Mouse (Mus musculus) neural tube, embryonic 15.5 days (tissue): ENCODE data around the gene Ltbp4. TPM values are rescaled to one million over a fixed set of nuclear protein-coding genes. Genes with fewer than 3 reads are reported as not detected.
A peak's percentile ranks its signal among the peaks of the same experiment; 100 is the strongest.

Experiments
- ATAC-seq: fragments of 200-750 bp; cut with Nextera tagmentation; 2 replicates; pipeline ENCODE4 v1.8.0; 2017; ENCODE audit warnings: mild to moderate bottlenecking, moderate TSS enrichment, moderate library complexity; ENCODE audit not compliant: low FRiP score
- H3K27ac ChIP-seq: fragments of 300-500 bp; sonication (generic); replicated peaks from 2 replicates; pipeline ENCODE4 v1.5.1; 2015; ENCODE audit warnings: mild to moderate bottlenecking, inconsistent platforms
- H3K27me3 ChIP-seq: fragments of 300-500 bp; sonication (generic); replicated peaks from 2 replicates; pipeline ENCODE4 v1.6.1; 2015; ENCODE audit warnings: inconsistent platforms
- H3K36me3 ChIP-seq: fragments of 300-500 bp; sonication (generic); 2 replicates; pipeline ENCODE4 v1.6.1; 2015; ENCODE audit warnings: inconsistent platforms
- H3K4me1 ChIP-seq: fragments of 300-500 bp; sonication (generic); 2 replicates; pipeline ENCODE4 v1.6.1; 2015; ENCODE audit warnings: inconsistent platforms
- H3K4me2 ChIP-seq: fragments of 300-500 bp; sonication (generic); 2 replicates; pipeline ENCODE4 v1.6.1; 2015; ENCODE audit warnings: inconsistent platforms, mild to moderate bottlenecking, moderate library complexity
- H3K4me3 ChIP-seq: fragments of 300-500 bp; sonication (generic); replicated peaks from 2 replicates; pipeline ENCODE4 v1.5.1; 2015; ENCODE audit warnings: mild to moderate bottlenecking, inconsistent platforms
- H3K9ac ChIP-seq: fragments of 300-500 bp; sonication (generic); replicated peaks from 2 replicates; pipeline ENCODE4 v1.6.1; 2015; ENCODE audit warnings: mild to moderate bottlenecking, inconsistent platforms
- H3K9me3 ChIP-seq: fragments of 300-500 bp; sonication (generic); replicated peaks from 2 replicates; pipeline ENCODE4 v1.6.1; 2016; ENCODE audit warnings: inconsistent platforms
- WGBS: fragments of 180-500 bp; shearing (Covaris S2); methylation state at CpG from one replicate; pipeline ENCODE4 v1.1.7; 2015; ENCODE audit warnings: mixed read lengths; 5-methylcytosine and 5-hydroxymethylcytosine counted together
- polyA plus RNA-seq: library from polyadenylated mRNA; unstranded; fragments of >200 nt; fragmentation: Nextera tagmentation; extraction: Ambion mirVana; gene quantifications from 2 replicates; pipeline ENCODE4 v1.2.1, GENCODE M21; 2015

The Ltbp4 gene
- polyA plus RNA-seq, 1 experiment from 2014 or later = 10.7 TPM

DNA sequence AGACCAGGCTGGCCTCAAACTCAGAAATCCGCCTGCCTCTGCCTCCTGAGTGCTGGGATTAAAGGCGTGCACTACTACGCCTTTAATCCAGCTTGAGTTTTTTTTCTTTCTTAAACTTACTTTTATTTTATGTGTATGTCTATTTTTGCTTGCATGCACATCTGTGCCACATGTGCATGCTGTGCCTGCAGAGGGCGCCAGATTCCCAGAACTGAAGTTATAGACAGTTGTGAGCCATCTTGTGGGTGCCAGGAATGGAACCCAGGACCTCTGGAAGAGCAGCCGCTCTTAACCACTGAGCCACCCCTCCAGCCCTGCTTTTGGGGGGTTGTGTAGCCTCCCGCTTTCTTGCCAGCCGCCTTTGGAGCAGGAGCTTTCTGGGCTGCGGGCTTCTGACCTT lies 66.1 kb downstream of the Ltbp4 start:
- no peak overlapping the region for H3K9ac ChIP-seq
- H3K4me3 ChIP-seq = no peak overlapping the region
- H3K4me2 ChIP-seq = no peak overlapping the region
- peaks cover 85% of the 10 kb centered on the region for H3K36me3 ChIP-seq
- WGBS = 87% methylated on average over 8 of the region's 8 CpGs
- no peaks in the 10 kb centered on the region for H3K4me1 ChIP-seq
- no peaks in the 10 kb centered on the region for H3K27me3 ChIP-seq
- H3K9me3 ChIP-seq = no peaks in the 10 kb centered on the region
- no peak overlapping the region for H3K27ac ChIP-seq
- no peak for ATAC-seq

DNA sequence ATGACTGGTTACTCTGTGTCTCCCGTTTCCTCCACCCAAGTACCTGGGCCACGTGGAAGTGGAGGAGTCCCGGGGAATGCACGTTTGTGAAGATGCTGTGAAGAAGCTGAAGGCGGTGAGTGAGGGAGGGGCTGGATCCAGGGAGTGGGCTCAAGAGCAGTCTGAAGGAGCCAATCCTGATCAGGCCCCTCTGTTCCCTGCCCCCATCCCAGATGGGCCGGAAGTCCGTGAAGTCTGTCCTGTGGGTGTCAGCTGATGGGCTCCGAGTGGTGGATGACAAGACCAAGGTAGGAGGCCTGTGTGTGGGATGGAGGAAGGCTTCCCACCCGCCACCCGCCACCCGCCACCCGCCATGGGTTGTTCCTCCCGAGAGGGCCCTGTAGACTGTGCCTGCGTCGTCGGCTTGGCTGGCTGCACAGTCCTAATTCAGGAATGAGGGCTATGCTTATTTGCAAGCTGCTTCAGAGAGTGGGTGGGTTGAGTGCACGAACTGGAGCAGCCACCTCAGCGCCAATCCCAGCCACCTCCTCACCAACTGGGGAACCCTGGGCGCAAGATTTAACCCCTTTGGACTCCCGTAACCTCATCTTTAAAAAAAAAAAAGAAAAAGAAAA lies 70.9 kb downstream of the Ltbp4 start:
- 79% methylated on average over 20 of the region's 20 CpGs for whole genome bisulfite sequencing

GRCm38 (mm10) chr7:27264761-27265160 lies 72.7 kb downstream of the Ltbp4 start:
- Histone ChIP-seq H3K4me3 (no peak overlapping the region), H3K4me1 (peaks cover 21% of the 10 kb centered on the region), H3K27me3 (no peaks in the 10 kb centered on the region), H3K9me3 (no peaks in the 10 kb centered on the region), H3K9ac (no peak overlapping the region), H3K27ac (no peak overlapping the region), H3K4me2 (no peak overlapping the region), H3K36me3 (peaks cover 75% of the 10 kb centered on the region)
- 94% methylated on average over 12 of the region's 12 CpGs for WGBS
- no peak for ATAC-seq

More for the DNA sequence above, 70.9 kb downstream of the Ltbp4 start:
- ATAC-seq = no peak
- Histone ChIP-seq H3K9ac (no peak overlapping the region), H3K36me3 (peaks cover 93% of the 10 kb centered on the region), H3K4me1 (peaks cover 4% of the 10 kb centered on the region), H3K27ac (no peak overlapping the region), H3K27me3 (no peaks in the 10 kb centered on the region), H3K4me3 (no peak overlapping the region), H3K9me3 (no peaks in the 10 kb centered on the region), H3K4me2 (no peak overlapping the region)

GRCm38 (mm10) chr7:27261888-27262287 lies 75.6 kb downstream of the Ltbp4 start:
- WGBS = 77% methylated on average over 6 of the region's 6 CpGs
- H3K36me3 ChIP-seq = peaks cover 48% of the 10 kb centered on the region
- no peak overlapping the region for H3K9ac ChIP-seq
- ATAC-seq = no peak
- H3K4me1 ChIP-seq = peaks cover 38% of the 10 kb centered on the region
- no peak overlapping the region for H3K27ac ChIP-seq
- H3K27me3 ChIP-seq = no peaks in the 10 kb centered on the region
- no peak overlapping the region for H3K4me3 ChIP-seq
- no peaks in the 10 kb centered on the region for H3K9me3 ChIP-seq
- H3K4me2 ChIP-seq = no peak overlapping the region

- H3K9me3 ChIP-seq = no peaks in the 10 kb centered on the region
- no peaks in the 10 kb centered on the region for H3K27me3 ChIP-seq
- H3K36me3 ChIP-seq = peaks cover 38% of the 10 kb centered on the region
- ATAC-seq = no peak
- H3K27ac ChIP-seq = 0 out of 2 replicates have a peak overlapping the region, but pooled peaks have one; percentile 23
- H3K4me1 ChIP-seq = peaks cover 46% of the 10 kb centered on the region
- 0 out of 2 replicates have a peak overlapping the region, but pooled peaks have one; percentile 10 for H3K9ac ChIP-seq
- H3K4me3 ChIP-seq = peak overlapping the region; percentile 72
- peak overlapping the region; percentile 84 for H3K4me2 ChIP-seq
- WGBS = 48% methylated on average over 7 of the region's 7 CpGs
These were observed 76.6 kb downstream of the Ltbp4 start for GRCm38 (mm10) chr7:27260856-27261255.

- ATAC-seq = peak; percentile 10; the same call in 1 of the 2 replicates
- Histone ChIP-seq H3K4me3 (peak overlapping the region; percentile 72), H3K9me3 (no peaks in the 10 kb centered on the region), H3K36me3 (peaks cover 28% of the 10 kb centered on the region), H3K4me2 (peak overlapping the region; percentile 84), H3K9ac (peak overlapping the region; percentile 87), H3K4me1 (peaks cover 46% of the 10 kb centered on the region), H3K27me3 (no peaks in the 10 kb centered on the region), H3K27ac (peak overlapping the region; percentile 90)
- 15% methylated on average over 5 of the region's 5 CpGs for WGBS
These were observed 77.7 kb downstream of the Ltbp4 start for GRCm38 (mm10) chr7:27259771-27260170.

- Histone ChIP-seq H3K36me3 (peaks cover 23% of the 10 kb centered on the region), H3K4me3 (peak overlapping the region; percentile 72), H3K27me3 (no peaks in the 10 kb centered on the region), H3K9me3 (no peaks in the 10 kb centered on the region), H3K4me2 (peak overlapping the region; percentile 84), H3K4me1 (peaks cover 46% of the 10 kb centered on the region), H3K9ac (peak overlapping the region; percentile 87), H3K27ac (peak overlapping the region; percentile 90)
- peak; percentile 22 for ATAC-seq
- WGBS = 5% methylated on average over 9 of the region's 9 CpGs
These were observed 78.2 kb downstream of the Ltbp4 start for GRCm38 (mm10) chr7:27259271-27259721.

GRCm38 (mm10) chr7:27258205-27258899 lies 79.1 kb downstream of the Ltbp4 start, which contains the start of gene Numbl:
TSS of gene Numbl (plus strand) at chr7:27258433.
- under 1% methylated on average over 44 of the region's 47 CpGs for WGBS

GRCm38 (mm10) chr7:27257852-27258204 lies 79.7 kb downstream of the Ltbp4 start:
- peak overlapping the region; percentile 72 for H3K4me3 ChIP-seq
- H3K4me1 ChIP-seq = peaks cover 46% of the 10 kb centered on the region
- no peak for ATAC-seq
- peak overlapping the region; percentile 84 for H3K4me2 ChIP-seq
- H3K27ac ChIP-seq = peak overlapping the region; percentile 90
- H3K9ac ChIP-seq = peak overlapping the region; percentile 87; the same call in 1 of the 2 replicates
- no peaks in the 10 kb centered on the region for H3K9me3 ChIP-seq
- peaks cover 13% of the 10 kb centered on the region for H3K36me3 ChIP-seq
- H3K27me3 ChIP-seq = no peaks in the 10 kb centered on the region
- WGBS = 0% methylated on average over 5 of the region's 6 CpGs

More at GRCm38 (mm10) chr7:27258205-27258899, 79.1 kb downstream of the Ltbp4 start, which contains the start of gene Numbl:
- peak within 1 kb of the TSS; percentile 84 for H3K4me2 ChIP-seq
- no peaks in the 10 kb centered on the region for H3K9me3 ChIP-seq
- H3K27me3 ChIP-seq = no peaks in the 10 kb centered on the region
- H3K4me3 ChIP-seq = peak within 1 kb of the TSS; percentile 72
- ATAC-seq = peak; percentile 79
- H3K36me3 ChIP-seq = peaks cover 15% of the 10 kb centered on the region
- H3K27ac ChIP-seq = peak within 1 kb of the TSS; percentile 90
- H3K9ac ChIP-seq = peak within 1 kb of the TSS; percentile 87
- peaks cover 46% of the 10 kb centered on the region for H3K4me1 ChIP-seq

GRCm38 (mm10) chr7:27257046-27257851 lies 80.2 kb downstream of the Ltbp4 start:
- peak overlapping the region; percentile 84 for H3K4me2 ChIP-seq
- 11% methylated on average over 27 of the region's 27 CpGs for whole genome bisulfite sequencing
- H3K9ac ChIP-seq = no peak overlapping the region
- H3K4me1 ChIP-seq = peaks cover 46% of the 10 kb centered on the region
- peak overlapping the region; percentile 72; the same call in 1 of the 2 replicates for H3K4me3 ChIP-seq
- H3K36me3 ChIP-seq = peaks cover 10% of the 10 kb centered on the region
- ATAC-seq = no peak
- no peaks in the 10 kb centered on the region for H3K9me3 ChIP-seq
- H3K27ac ChIP-seq = peak overlapping the region; percentile 81
- H3K27me3 ChIP-seq = no peaks in the 10 kb centered on the region

- Histone ChIP-seq H3K4me3 (no peak overlapping the region), H3K27ac (no peak overlapping the region), H3K27me3 (no peaks in the 10 kb centered on the region), H3K4me1 (peaks cover 33% of the 10 kb centered on the region), H3K9me3 (no peaks in the 10 kb centered on the region), H3K36me3 (peaks cover 17% of the 10 kb centered on the region), H3K4me2 (no peak overlapping the region), H3K9ac (no peak overlapping the region)
- ATAC-seq = no peak
- WGBS = 83% methylated on average over 3 of the region's 3 CpGs
These were observed 81.8 kb downstream of the Ltbp4 start for GRCm38 (mm10) chr7:27255721-27256120.
